Comparison of ENCODE assay signal across 14 mouse cellular contexts in the genomic region with DNA sequence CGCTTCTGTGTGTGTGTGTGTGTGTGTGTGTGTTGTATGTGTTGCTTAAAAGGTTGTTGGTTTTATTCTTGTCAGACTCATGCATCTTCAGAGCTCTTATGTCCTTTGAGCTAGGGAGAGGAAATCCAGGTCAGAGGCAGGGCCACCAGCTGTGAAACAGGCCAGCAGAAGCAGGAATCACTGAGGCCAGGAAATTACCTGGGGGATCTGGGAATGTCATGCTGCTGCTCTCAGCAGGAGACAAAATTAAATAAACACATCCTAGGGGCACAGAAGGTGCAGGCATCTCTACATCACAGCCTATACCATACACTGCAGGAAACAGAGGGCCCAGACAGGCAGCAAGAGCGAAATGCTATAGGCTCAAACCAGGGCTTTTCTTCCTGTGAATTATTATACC.
DNase-seq lines count a peak whose midpoint lies in the region; ATAC-seq and TF ChIP-seq lines count a peak whose summit lies in the region.
"Had no signal": no experiment of that assay in that cellular context is flagged by ENCODE, and none has a peak within 500 bp of the region (broad histone marks: within the 10 kb centered on the region; RNA-seq: fewer than 3 reads in every experiment).

No protein-coding gene starts in this region.

- 30% methylated on average over 2 of the region's 2 CpGs for WGBS in cerebellum, adult 2 months
- 59% methylated on average over 2 of the region's 2 CpGs for WGBS in midbrain, embryonic 15.5 days

- TF ChIP-seq POLR2A in cerebellum, adult 2 months (IDR thresholded peaks at IDR 0.05; ENCODE audit: borderline replicate concordance, insufficient read depth, low read length), result no peak

- no peaks in the 10 kb centered on the region for H3K36me3 ChIP-seq in midbrain, embryonic 15.5 days (replicated peaks)
- H3K36me3 ChIP-seq: kidney, embryonic 15.5 days; liver, embryonic 12.5 days; midbrain, embryonic 12.5 days had no signal

- no peak overlapping the region for H3K9ac ChIP-seq in midbrain, embryonic 15.5 days
- H3K9ac ChIP-seq: kidney, embryonic 15.5 days; liver, embryonic 12.5 days; midbrain, embryonic 12.5 days had no signal

- no peaks in the 10 kb centered on the region for H3K9me3 ChIP-seq in midbrain, embryonic 15.5 days
- H3K9me3 ChIP-seq: kidney, embryonic 15.5 days; liver, embryonic 12.5 days; midbrain, embryonic 12.5 days had no signal

- H3K4me1 ChIP-seq in cerebellum, adult 2 months (ENCODE audit: control insufficient read depth, insufficient read depth, low read length), result peaks cover 9% of the 10 kb centered on the region; the same call in 1 of the 2 replicates
- peaks cover 3% of the 10 kb centered on the region; the same call in 1 of the 2 replicates for H3K4me1 ChIP-seq in midbrain, embryonic 15.5 days
- H3K4me1 ChIP-seq: kidney, embryonic 15.5 days; liver, embryonic 12.5 days; midbrain, embryonic 12.5 days had no signal

- H3K4me2 ChIP-seq in midbrain, embryonic 15.5 days, result no peak overlapping the region
- H3K4me2 ChIP-seq: kidney, embryonic 15.5 days; liver, embryonic 12.5 days; midbrain, embryonic 12.5 days had no signal

- peak; percentile 44 for DNase-seq in cerebellum, adult 11 months
- peak; percentile 68 to 78 for DNase-seq in cerebellum, adult 2 months
- DNase-seq in embryo, embryonic 9.5 days (ENCODE audit: extremely low spot score), result peak; percentile 4
- no peak for DNase-seq in B cell, adult 2 months
- no peak for DNase-seq in thymus, postnatal 14 days
- no peak for DNase-seq in spleen, postnatal 14 days (ENCODE audit: low spot score in 2 of 2)
- DNase-seq: adrenal gland, postnatal 36 days; gastrocnemius, adult 2 months; lung, postnatal 10 days had no signal

- peak; percentile 70 for ATAC-seq in midbrain, embryonic 15.5 days (replicated peaks)
- ATAC-seq in activated CD4-positive, CD25-positive, alpha-beta regulatory T cell, adult 4 months, result no peak
- ATAC-seq: liver, embryonic 12.5 days had no signal

- TF ChIP-seq CTCF in cerebellum, adult 2 months (IDR thresholded peaks at IDR 0.05; ENCODE audit: borderline replicate concordance, insufficient read depth, low read depth, low read length), result no peak

- no peaks in the 10 kb centered on the region for H3K27me3 ChIP-seq in cerebellum, adult 2 months (ENCODE audit: control insufficient read depth, insufficient read depth, low read length)
- H3K27me3 ChIP-seq in midbrain, embryonic 15.5 days (replicated peaks), result no peaks in the 10 kb centered on the region
- H3K27me3 ChIP-seq: kidney, embryonic 15.5 days; liver, embryonic 12.5 days; midbrain, embryonic 12.5 days had no signal

- peak overlapping the region; percentile 10; the same call in 1 of the 2 replicates for H3K27ac ChIP-seq in cerebellum, adult 2 months (ENCODE audit: insufficient read depth, low read length)
- peak overlapping the region; percentile 54 for H3K27ac ChIP-seq in midbrain, embryonic 15.5 days
- H3K27ac ChIP-seq: gastrocnemius, adult 2 months; kidney, embryonic 15.5 days; liver, embryonic 12.5 days; midbrain, embryonic 12.5 days had no signal

- no peak overlapping the region for H3K4me3 ChIP-seq in cerebellum, adult 2 months (replicated peaks; ENCODE audit: insufficient read depth, low read depth, low read length)
- no peak overlapping the region for H3K4me3 ChIP-seq in midbrain, embryonic 15.5 days
- H3K4me3 ChIP-seq: gastrocnemius, adult 2 months; kidney, embryonic 15.5 days; liver, embryonic 12.5 days; midbrain, embryonic 12.5 days had no signal

Comparison
In these comparisons a context has a peak if more than half of its experiments do, and no peak if none do; other contexts are left out.
1. DNase-seq: peak in cerebellum, adult 11 months (single experiment), cerebellum, adult 2 months (2 of 2) and embryo, embryonic 9.5 days (single experiment); none in B cell, adult 2 months (0 of 2), thymus, postnatal 14 days (single experiment) and spleen, postnatal 14 days (0 of 2).